Mouse (Mus musculus): ENCODE measurements at regions not wholly inside any gene's neighbourhood (a gene's known extent, or its start where the extent isn't known, plus 50 kb on each side); places are given as distances from the start of the nearest gene placed in this dataset.

GRCm38 (mm10) chr14:36537402-36537801 lies 431.2 kb downstream of the Ccser2 start:
- TF ChIP-seq CTCF (IDR thresholded peaks at IDR 0.05) (no peak), EP300 (IDR thresholded peaks at IDR 0.05) (no peak)

Data from lung, postnatal 0 days (tissue).